Mouse (Mus musculus) mesoderm, embryonic 11.5 days (tissue): ENCODE results near the gene Ruvbl2.

Source experiments
- DNase-seq: peaks from one replicate; pipeline ENCODE4 v3.0.0-alpha.2; 2012; ENCODE audit warnings: low read depth, low spot score

Ruvbl2 gene

GRCm38 (mm10) chr7:45433835-45434202 is 4.1 kb downstream of the Ruvbl2 start:
- DNase-seq = no peak

- no peak for DNase-seq
Observed at GRCm38 (mm10) chr7:45426556-45426955, 11.3 kb downstream of the Ruvbl2 start.

- DNase-seq = no peak
Observed at GRCm38 (mm10) chr7:45421194-45421593, 16.7 kb downstream of the Ruvbl2 start.

GRCm38 (mm10) chr7:45420615-45420919 is 17.3 kb downstream of the Ruvbl2 start, which contains the start of gene Lhb:
TSS of gene Lhb (plus strand) at chr7:45420820.
- DNase-seq = no peak

- no peak for DNase-seq
Observed at GRCm38 (mm10) chr7:45419859-45420614, 17.9 kb downstream of the Ruvbl2 start.

GRCm38 (mm10) chr7:45417962-45418492 is 19.9 kb downstream of the Ruvbl2 start:
- DNase-seq = no peak

GRCm38 (mm10) chr7:45415636-45416035 is 22.3 kb downstream of the Ruvbl2 start:
- DNase-seq = no peak

- no peak for DNase-seq
Observed at GRCm38 (mm10) chr7:45414740-45415224, 23.1 kb downstream of the Ruvbl2 start.

GRCm38 (mm10) chr7:45413864-45414739 is 23.8 kb downstream of the Ruvbl2 start:
- DNase-seq = no peak

GRCm38 (mm10) chr7:45413113-45413863 is 24.6 kb downstream of the Ruvbl2 start, which contains the start of gene Ntf5:
TSS of gene Ntf5 (plus strand) at chr7:45413695.
- DNase-seq = peak; percentile 51

- no peak for DNase-seq
Observed at GRCm38 (mm10) chr7:45412421-45412820, 25.5 kb downstream of the Ruvbl2 start.

- DNase-seq = no peak
Observed at GRCm38 (mm10) chr7:45409497-45410163, 28.3 kb downstream of the Ruvbl2 start.

GRCm38 (mm10) chr7:45408949-45409348 is 28.9 kb downstream of the Ruvbl2 start:
- DNase-seq = no peak

GRCm38 (mm10) chr7:45408351-45408750 is 29.5 kb downstream of the Ruvbl2 start:
- no peak for DNase-seq

- no peak for DNase-seq
Observed at GRCm38 (mm10) chr7:45407836-45408235, 30.1 kb downstream of the Ruvbl2 start.

- DNase-seq = no peak
Observed at GRCm38 (mm10) chr7:45406157-45407156, 31.4 kb downstream of the Ruvbl2 start.

- peak; percentile 52 for DNase-seq
Observed at GRCm38 (mm10) chr7:45405091-45406075, 32.5 kb downstream of the Ruvbl2 start, which contains the start of gene Kcna7. TSS of gene Kcna7 (plus strand) at chr7:45405653.

GRCm38 (mm10) chr7:45403532-45404261 is 34.2 kb downstream of the Ruvbl2 start:
- DNase-seq = peak; percentile 77
